Mouse (Mus musculus) liver, embryonic 15.5 days (tissue): ENCODE measurements around the gene Slc25a16. TPM values are rescaled to one million over a fixed set of nuclear protein-coding genes. Genes with fewer than 3 reads are reported as not detected.

Experiments
- polyA plus RNA-seq: library from polyadenylated mRNA; unstranded; fragments of >200 nt; fragmentation: Nextera tagmentation; extraction: Ambion mirVana; gene quantifications from 2 replicates; pipeline ENCODE4 v1.2.1, GENCODE M21; 2015

Gene Slc25a16
- polyA plus RNA-seq, 1 experiment from 2014 or later, result 8.1 TPM

Other genes with a start within 250 kb of the Slc25a16 start
- gene Stox1, start 194.5 kb upstream of the Slc25a16 start, polyA plus RNA-seq, result 0.12 and 0.21 TPM in 2 replicates
- gene Ccar1, start 128.3 kb upstream of the Slc25a16 start, polyA plus RNA-seq, result 46.4 and 50.6 TPM in 2 replicates
- 1.6 and 2.3 TPM in 2 replicates for gene Tet1, start 11.6 kb upstream of the Slc25a16 start, polyA plus RNA-seq
- 24.4 TPM in 2 replicates for gene Dna2, start 26.4 kb downstream of the Slc25a16 start, polyA plus RNA-seq
- gene Rufy2, start 59.6 kb downstream of the Slc25a16 start, polyA plus RNA-seq, result 1.8 and 2.2 TPM in 2 replicates
- gene Hnrnph3, start 103.6 kb downstream of the Slc25a16 start, polyA plus RNA-seq, result 21.0 and 21.7 TPM in 2 replicates
- 3.4 and 4.4 TPM in 2 replicates for gene Pbld2, start 103.7 kb downstream of the Slc25a16 start, polyA plus RNA-seq
- 17.9 and 27.8 TPM in 2 replicates for gene Pbld1, start 139.5 kb downstream of the Slc25a16 start, polyA plus RNA-seq
- not detected in 2 replicates for gene Atoh7, start 179.0 kb downstream of the Slc25a16 start, polyA plus RNA-seq